Mouse (Mus musculus) spleen, postnatal 10 days (tissue): ENCODE results near the gene Rpl27.
"Not testable (repeated sequence)": the region's sequence is repeated elsewhere in the genome, so short reads cannot be mapped to it uniquely, and the experiment has no call there.

Source experiments
- DNase-seq, 2 experiments: peaks; one replicate each; pipeline ENCODE4 v3.0.0; 2021 to 2022; ENCODE audit warnings: low spot score in 2 of 2

The Rpl27 gene

GRCm38 (mm10) chr11:101447786-101448185, 5.7 kb downstream of the Rpl27 start:
- no peak for DNase-seq

GRCm38 (mm10) chr11:101448274-101448746, 6.2 kb downstream of the Rpl27 start, which contains the start of gene Ifi35:
TSS of gene Ifi35 (plus strand) at chr11:101448407.
- peak; percentile 69 to 84 for DNase-seq

GRCm38 (mm10) chr11:101448899-101449298, 6.8 kb downstream of the Rpl27 start:
- DNase-seq: peak; percentile 30 to 38

- not testable (repeated sequence) for DNase-seq
Observed at GRCm38 (mm10) chr11:101449596-101449995, 7.5 kb downstream of the Rpl27 start.

GRCm38 (mm10) chr11:101450394-101450793, 8.3 kb downstream of the Rpl27 start:
- DNase-seq: peak in 1 of 2 experiments; percentile 53

GRCm38 (mm10) chr11:101451536-101451935, 9.4 kb downstream of the Rpl27 start:
- no peak for DNase-seq

- no peak for DNase-seq
Observed at GRCm38 (mm10) chr11:101452093-101452774, 10.1 kb downstream of the Rpl27 start.

- no peak for DNase-seq
Observed at GRCm38 (mm10) chr11:101454702-101455101, 12.6 kb downstream of the Rpl27 start.

- no peak for DNase-seq
Observed at GRCm38 (mm10) chr11:101455627-101456026, 13.5 kb downstream of the Rpl27 start.

GRCm38 (mm10) chr11:101457631-101458030, 15.5 kb downstream of the Rpl27 start:
- no peak for DNase-seq

- DNase-seq: no peak
Observed at GRCm38 (mm10) chr11:101458217-101458616, 16.1 kb downstream of the Rpl27 start.

- DNase-seq: no peak
Observed at GRCm38 (mm10) chr11:101459716-101460115, 17.6 kb downstream of the Rpl27 start.

- no peak for DNase-seq
Observed at GRCm38 (mm10) chr11:101460321-101460720, 18.2 kb downstream of the Rpl27 start.

- DNase-seq: no peak
Observed at GRCm38 (mm10) chr11:101462141-101462540, 20.0 kb downstream of the Rpl27 start.

- DNase-seq: no peak
Observed at GRCm38 (mm10) chr11:101462583-101463440, 20.7 kb downstream of the Rpl27 start.

GRCm38 (mm10) chr11:101464211-101465100, 22.4 kb downstream of the Rpl27 start, which contains the start of gene Rnd2:
TSS of gene Rnd2 (plus strand) at chr11:101464999.
- no peak for DNase-seq

- DNase-seq: peak; percentile 41 to 53
Observed at GRCm38 (mm10) chr11:101465101-101465868, 23.2 kb downstream of the Rpl27 start.

GRCm38 (mm10) chr11:101465869-101466551, 23.9 kb downstream of the Rpl27 start, which contains the start of gene Vat1:
TSS of gene Vat1 (minus strand) at chr11:101466230.
- DNase-seq: peak; percentile 61 to 71

- not testable (repeated sequence) for DNase-seq
Observed at GRCm38 (mm10) chr11:101466552-101466950, 24.5 kb downstream of the Rpl27 start.
